Mouse (Mus musculus): ENCODE results near the gene Cfap54.

Gene Cfap54

DNA sequence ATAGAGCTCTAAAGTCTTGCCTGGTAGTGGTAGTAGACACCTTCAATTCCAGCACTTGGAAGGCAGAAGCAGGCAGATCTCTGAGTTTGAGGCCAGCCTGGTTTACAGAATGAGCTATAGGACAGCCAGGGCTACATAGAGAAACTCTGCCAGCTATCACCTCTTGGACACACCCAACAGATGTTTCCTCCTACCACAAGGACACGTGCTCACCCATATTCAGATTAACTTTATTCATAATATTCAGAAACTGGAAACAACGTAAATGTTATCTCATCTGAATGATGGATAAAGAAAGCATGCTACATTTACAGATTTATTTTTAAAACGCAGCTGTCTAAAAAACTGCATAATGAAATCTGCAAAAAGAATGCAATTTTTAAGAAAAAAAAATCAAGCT, 351.1 kb downstream of the Cfap54 start:
- DNase-seq (ENCODE audit: low read depth), result no peak

DNA sequence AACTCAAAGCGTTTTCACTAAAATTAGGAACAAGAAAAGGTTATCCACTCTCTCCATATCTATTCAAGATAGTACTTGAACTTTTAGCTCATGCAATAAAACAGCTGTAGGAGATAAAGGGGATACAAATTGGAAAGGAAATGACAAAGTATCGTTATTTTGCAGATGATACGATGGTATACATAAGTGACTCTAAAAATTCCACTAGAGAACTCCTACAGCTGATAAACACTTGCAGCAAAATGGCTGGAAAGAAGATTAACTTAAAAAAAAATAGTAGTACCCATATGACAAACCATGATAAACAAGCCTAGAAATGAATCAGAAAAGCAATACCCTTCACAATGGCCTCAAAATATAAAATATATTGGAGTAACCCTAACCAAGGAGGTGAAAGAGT, 352.7 kb downstream of the Cfap54 start:
- no peak for DNase-seq (ENCODE audit: low read depth)
